Mouse (Mus musculus) liver, adult (tissue): Measurements from ENCODE around the gene Rcor2.

Experiments used
- GATA4 ChIP-seq: IDR thresholded peaks from 2 replicates; pipeline ENCODE4 v1.6.1; 2014; ENCODE audit warnings: mild to moderate bottlenecking, low read length; ENCODE audit not compliant: insufficient replicate concordance

The Rcor2 gene

DNA sequence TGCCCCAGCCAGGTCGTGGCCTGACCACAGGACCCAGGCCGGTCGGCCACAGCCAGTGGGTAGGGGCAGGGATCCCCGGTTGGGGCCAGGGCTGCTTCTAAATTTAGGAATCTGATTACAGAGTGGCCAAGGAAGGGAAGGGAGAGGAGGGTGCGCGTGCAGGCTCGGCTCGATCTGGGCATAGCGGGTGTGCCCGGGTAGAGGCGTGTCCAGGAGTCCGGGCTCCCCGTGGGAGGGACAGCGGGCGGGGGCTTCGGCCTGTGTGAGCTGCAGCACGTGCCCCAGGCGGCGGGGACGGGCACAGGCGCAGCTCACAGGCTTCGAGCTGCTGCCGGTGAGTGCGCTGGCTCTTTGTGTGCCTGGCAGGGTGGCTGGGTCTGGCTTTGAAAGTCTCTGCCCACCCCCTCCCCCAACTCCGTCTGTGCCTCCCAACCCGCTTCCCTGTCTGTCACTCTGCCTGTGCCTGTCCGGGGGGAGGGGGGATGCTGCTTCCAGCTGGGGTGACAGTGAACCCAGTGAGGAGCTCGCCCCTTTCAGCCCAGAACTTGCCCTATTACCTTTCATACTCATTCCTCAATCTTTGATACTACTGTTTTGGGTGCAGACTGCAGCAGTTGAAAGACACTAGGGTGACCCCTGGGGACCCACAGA is at the start of gene Rcor2:
Rcor2 (plus strand) TSS at position 235 of the 651 bp plus-strand sequence.
- no peak for TF ChIP-seq GATA4

DNA sequence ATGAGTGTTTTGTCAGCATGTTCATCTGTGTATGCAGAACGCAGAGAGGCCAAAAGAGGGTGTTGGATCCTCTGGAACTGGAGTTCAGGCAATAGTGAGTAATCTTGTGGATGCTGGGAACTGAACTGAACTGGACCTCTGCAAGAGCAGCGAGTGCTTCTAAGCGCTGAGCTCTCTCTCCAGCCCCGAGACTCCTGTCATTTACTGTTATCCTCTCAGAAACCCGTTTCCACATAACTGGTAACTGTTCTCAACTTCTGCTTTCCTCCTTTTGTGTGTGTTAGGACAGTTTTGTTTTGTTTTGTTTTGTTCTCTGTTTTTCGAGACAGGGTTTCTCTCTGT is 49.2 kb upstream of the Rcor2 start:
- TF ChIP-seq GATA4, result no peak

DNA sequence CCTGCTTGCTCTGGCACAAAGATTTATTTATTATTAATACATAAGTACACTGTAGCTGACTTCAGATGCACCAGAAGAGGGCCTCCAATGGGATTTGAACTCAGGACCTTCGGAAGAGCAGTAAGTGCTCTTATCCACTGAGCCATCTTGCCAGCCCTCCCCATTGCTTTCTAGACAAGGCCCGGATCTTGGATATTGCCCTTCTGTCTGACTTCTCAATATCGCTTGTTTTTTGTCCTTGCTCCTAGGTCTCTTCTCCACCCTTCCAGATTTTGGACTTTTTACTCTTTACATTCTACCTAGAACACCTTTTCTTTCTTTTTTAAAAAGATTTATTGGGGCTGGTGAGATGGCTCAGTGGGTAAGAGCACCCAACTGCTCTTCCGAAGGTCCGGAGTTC is 48.4 kb upstream of the Rcor2 start:
- no peak for TF ChIP-seq GATA4

DNA sequence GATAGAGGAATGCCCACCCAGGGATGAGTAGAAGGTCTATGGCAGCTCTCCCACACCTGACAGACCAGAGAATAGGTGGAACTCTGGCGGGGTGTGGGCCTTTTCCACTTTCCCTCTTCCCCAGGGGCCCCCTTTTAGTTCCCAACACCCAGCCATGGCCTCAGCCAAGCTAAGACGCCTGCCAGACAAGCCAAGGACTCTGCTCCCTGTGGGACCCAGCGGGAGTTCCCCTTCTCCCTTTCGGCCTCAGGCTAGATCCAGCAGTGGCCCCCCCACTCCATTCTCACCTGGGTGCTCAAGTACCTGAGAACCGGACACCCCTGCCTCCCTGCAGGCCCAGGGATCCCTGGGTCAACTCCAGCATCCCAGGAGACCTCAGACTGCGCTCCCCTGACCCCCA is 44.9 kb upstream of the Rcor2 start:
- no peak for TF ChIP-seq GATA4

DNA sequence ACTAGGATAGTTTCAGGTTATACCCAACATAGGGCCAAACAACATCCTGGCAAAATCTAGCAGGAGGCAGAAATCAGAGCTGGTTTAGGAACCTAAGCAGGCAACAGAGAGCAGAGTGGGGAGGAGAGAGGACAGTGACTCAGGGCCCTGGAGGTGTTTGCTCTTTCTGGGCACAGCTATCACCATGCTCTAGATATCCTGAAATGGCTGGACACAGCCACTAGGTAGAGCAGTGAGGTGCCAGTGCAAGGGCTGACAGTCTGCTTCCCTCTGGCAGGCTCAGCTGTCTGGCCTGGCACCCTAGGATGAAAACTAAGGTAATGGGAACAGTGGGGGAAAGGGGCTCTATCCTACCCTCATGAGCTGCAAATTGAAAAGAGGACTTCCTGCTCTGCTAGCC is 43.6 kb upstream of the Rcor2 start:
- TF ChIP-seq GATA4, result no peak

DNA sequence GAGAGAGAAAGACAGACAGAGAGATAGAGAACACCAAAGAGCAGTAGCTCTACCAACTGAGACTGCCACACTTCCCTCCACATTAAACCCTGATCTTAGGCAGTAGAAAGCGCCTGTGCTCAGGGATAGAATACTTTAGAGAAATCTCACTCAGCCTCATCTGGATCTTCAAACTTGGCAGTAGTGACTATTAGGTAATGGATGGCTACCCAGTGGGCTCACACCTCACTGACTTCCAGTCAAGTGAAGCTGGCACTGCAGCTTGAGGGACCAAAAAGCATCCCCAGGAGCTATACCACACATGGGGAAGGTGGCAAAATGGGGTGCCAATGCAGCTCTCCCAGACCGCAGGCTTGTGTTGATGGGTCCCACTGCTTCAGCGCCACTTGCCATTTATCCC is 42.9 kb upstream of the Rcor2 start:
- TF ChIP-seq GATA4, result no peak

DNA sequence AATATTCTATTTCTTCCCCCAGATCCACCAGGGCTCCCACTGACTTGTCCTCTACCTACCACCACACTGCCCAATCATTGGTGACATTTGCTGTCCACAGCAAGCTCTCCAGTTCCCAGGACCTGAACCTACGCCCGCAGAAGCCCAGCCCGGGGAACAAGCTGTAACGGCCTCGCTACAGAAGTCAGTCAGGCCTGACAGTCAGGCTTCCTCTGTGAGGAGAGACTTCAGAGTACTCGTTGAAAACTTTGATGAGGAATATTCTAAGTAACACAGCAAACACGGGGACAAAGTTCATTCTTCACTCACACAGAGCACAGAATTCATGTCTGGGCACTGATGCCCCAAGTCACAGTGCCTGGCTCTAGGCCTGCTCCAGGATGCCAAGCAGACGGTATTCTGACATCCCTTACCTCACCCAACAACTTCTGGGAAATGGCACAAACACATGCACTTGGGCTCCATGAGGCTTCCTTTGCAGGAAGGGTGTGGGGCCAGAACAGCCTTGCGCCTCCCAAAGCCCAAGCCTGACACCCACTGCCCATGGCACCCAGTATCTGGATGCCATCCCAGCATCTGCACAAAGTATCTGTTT is 41.9 kb upstream of the Rcor2 start:
- TF ChIP-seq GATA4, result no peak

DNA sequence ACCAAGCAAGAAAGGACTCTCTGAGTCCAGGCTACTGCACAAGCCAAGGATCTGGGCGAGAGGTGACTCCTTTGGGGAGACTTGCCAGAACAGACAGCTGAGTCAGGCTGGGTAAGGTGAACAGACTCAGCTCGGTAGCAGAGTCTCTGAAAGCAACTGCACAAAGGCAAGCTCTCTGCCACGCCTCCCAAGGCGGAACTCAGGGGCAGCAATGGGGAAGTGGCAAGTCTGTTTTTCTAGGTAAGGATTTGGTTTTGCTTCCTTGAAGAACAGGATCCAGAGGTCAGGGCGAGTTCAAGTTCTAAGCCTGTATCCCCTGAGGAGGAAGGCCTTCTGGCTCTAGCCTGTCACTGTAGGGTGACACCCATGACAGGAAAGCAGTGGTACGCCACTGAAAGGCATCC is 40.6 kb upstream of the Rcor2 start:
- TF ChIP-seq GATA4, result no peak

DNA sequence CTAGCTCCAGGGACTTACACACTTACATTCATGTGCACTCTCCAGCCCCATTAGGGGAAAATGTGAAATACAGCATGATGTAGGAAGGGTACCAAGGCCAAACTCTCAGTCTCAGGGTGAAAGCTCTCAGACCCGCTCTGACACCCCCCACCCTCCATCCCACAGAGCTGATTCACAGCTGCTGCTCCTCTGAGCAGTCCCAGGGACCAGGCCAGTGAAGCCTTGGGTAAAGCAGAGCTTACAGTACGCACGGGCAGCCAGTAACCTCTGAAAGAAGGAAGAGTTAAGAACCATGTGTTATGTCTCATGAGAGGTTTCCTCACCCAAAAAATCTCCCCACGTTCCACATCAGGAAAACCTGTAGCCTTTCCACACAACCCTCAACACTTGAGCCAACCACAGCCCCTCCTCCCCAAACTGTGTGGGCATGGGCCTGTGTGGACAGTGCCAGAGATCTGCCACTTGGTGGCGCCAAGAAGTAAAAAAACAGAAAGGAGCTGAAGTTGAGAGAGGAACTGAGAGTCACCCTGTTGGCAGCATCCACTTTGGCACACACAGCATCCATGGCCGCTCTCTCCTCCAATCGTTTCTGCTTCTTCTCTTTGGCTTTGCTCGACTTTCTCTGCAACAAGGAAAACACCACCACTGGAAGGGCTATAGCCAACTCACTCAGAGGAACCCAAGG is 32.4 kb upstream of the Rcor2 start:
- no peak for TF ChIP-seq GATA4

DNA sequence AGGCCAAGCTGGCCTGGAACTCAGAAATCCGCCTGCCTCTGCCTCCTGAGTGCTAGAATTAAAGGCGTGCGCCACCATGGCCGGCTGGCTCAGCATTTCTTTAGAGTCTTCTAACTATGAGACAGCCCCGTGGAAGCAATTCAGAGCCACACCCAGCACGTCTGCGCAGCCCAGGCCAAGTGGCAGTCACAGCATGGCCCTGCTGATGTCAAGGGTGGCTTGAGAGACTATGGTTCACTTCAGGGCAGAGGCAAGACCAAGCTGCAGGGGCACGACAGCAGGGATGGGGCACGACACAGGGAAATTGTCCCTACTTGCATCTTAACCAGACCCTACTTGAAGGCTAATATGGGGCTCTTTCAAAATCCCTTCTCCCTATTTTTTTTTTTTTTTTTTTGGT is 31.7 kb upstream of the Rcor2 start:
- no peak for TF ChIP-seq GATA4

DNA sequence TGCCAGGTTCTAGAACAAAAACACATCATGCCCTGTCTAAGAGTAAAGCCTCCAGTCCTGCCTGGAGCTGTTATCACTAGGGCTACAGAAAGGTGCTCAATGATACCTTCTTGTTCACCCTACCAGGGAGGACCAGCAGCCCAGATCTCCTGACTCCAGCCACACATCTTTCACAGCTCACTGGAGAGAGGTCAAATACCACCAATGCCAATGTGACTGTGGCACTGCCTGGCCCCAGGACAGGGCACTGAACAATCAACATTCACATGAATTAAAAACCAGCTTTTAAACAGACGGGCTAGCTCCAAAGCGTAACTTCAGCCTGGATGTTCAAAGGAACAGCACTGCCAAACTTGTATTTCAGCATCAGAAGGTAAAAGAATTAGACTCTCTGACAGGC is 31.1 kb upstream of the Rcor2 start:
- no peak for TF ChIP-seq GATA4

DNA sequence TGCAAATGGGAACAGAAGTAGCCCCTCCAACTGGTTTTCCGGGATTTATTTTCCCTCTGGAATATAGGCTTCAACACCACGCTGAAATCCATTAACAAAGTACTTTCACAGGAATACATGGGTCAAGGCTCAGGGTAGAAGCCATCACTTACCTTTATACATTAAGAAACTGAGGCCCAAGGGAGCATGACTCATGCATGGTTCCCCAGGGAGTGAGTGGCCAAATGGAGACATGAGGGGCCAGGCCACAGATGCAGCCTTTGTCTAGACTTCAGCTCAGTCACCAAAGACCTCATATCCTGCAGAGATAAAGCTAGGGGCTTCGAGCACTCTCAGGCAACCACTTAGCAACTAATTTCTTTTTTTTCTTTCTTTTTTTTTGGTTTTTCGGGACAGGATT is 30.4 kb upstream of the Rcor2 start:
- no peak for TF ChIP-seq GATA4

DNA sequence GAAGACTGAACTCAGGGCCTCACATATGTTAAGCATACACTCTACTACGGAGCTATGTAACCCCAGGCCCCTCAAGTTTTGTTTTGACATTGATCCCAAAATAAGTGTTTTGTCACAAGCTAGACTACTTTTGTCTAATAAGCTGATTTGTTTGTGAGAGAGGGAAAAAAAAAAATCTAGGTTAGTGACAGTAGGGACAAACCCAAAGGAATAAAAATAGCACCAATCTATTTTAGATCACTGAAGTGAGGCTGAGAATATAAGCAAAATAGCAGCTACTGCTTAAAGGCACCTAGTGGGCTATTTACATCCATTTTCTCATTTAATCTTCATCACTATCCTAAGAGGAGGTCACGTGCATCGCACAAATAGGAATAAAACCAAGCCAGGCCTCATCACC is 27.6 kb upstream of the Rcor2 start:
- TF ChIP-seq GATA4, result no peak

DNA sequence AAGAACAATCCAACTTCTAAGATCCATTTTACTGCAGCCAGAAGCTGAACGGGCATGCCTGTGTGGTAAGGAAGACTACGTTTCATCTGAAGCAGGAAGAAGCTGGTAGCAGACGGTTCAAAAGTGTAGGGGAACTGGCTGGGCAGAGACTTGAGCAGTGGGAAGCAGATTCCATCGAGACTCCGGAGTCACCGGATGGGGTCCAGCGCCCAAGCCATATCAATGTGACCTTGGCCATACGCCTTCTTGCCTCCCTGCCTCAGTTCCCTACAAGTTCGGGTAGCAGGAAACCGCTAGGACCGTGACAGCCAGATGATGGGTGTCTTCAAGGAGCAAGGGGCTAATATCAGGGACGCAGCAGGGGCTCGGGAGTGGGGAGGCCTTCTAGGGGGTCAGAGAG is 26.8 kb upstream of the Rcor2 start:
- no peak for TF ChIP-seq GATA4

DNA sequence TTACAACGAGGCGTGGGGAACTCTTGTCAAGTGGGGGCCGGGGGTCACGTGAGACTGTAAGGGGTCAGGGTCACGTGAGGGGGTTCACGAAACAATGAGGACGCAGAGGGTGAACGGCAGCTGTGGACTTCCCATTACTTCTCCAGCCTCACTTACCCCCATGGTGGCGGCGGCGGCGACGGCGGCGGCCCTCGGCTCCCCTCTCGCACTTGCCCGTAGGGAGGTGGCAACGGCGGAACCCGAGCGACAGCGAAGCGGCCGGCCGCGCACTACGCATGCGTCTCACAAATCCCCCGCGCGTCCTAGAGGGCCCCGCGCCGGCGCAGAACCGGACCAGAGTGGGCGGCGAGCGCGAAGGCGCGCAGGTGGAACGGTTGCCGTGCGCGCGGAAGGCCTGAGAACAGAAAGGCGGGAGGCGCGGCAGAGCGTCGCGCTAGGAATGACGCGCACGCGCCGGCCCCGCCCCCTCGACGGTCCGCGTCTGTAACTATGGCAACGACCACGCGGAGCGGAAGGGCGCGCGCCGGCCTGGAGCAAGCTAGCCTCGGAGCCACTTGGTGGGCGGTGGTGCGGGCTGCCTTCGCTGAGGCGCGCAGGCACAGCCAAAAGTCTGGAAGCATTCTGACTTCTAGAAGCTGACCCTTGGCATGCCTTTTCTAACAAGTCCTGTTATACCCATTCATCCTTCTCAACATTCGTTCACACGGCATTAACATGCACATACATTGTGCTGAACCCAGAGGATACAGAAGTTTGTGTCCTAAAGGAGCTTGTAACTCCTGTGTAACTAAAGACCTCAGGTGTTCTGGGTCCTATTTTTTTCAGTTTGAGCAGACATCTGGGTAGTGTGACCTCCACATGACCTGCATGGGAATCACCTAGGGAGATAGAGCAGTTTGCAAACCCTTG is 26.1 kb upstream of the Rcor2 start, which contains the start of gene Naa40:
Naa40 (minus strand) TSS at position 402 of the 909 bp plus-strand sequence.
- TF ChIP-seq GATA4, result peak; percentile 33; the same call in 1 of the 2 replicates
